Mouse (Mus musculus) embryonic facial prominence, embryonic 10.5 days (tissue): ENCODE results near the gene Ccdc42. TPM values are rescaled to one million over a fixed set of nuclear protein-coding genes. Genes with fewer than 3 reads are reported as not detected.
A peak's percentile ranks its signal among the peaks of the same experiment; 100 is the strongest.

Source experiments
- DNase-seq: peaks from one replicate; pipeline ENCODE4 v3.0.0-alpha.2; 2017; ENCODE audit warnings: low spot score
- H3K27ac ChIP-seq: fragments of 300-500 bp; sonication (generic); replicated peaks from 2 replicates; pipeline ENCODE4 v1.5.1; 2016; ENCODE audit warnings: mild to moderate bottlenecking
- H3K27me3 ChIP-seq: fragments of 300-500 bp; sonication (generic); replicated peaks from 2 replicates; pipeline ENCODE4 v1.6.1; 2016; ENCODE audit warnings: low read depth, mild to moderate bottlenecking; ENCODE audit not compliant: poor library complexity, severe bottlenecking
- H3K36me3 ChIP-seq: fragments of 300-500 bp; sonication (generic); replicated peaks from 2 replicates; pipeline ENCODE4 v1.6.1; 2016; ENCODE audit warnings: mild to moderate bottlenecking, moderate library complexity
- H3K4me1 ChIP-seq: fragments of 300-500 bp; sonication (generic); 2 replicates; pipeline ENCODE4 v1.6.1; 2016
- H3K4me3 ChIP-seq: fragments of 300-500 bp; sonication (generic); 2 replicates; pipeline ENCODE4 v1.5.1; 2016; ENCODE audit warnings: mild to moderate bottlenecking, moderate library complexity
- H3K9me3 ChIP-seq: fragments of 300-500 bp; sonication (generic); 2 replicates; pipeline ENCODE4 v1.6.1; 2016; ENCODE audit warnings: mild to moderate bottlenecking
- WGBS: fragments of 180-500 bp; shearing (Covaris S2); methylation state at CpG from one replicate; pipeline ENCODE4 v1.1.7; 2016; 5-methylcytosine and 5-hydroxymethylcytosine counted together
- polyA plus RNA-seq: library from polyadenylated mRNA; unstranded; fragments of >200 nt; fragmentation: Nextera tagmentation; extraction: Ambion mirVana; gene quantifications from 2 replicates; pipeline ENCODE4 v1.2.1, GENCODE M21; 2016

Ccdc42 gene
- polyA plus RNA-seq, 1 experiment from 2014 or later = 0.55 TPM

- Histone ChIP-seq H3K4me3 (no peak overlapping the region), H3K36me3 (no peaks in the 10 kb centered on the region), H3K27ac (no peak overlapping the region), H3K4me1 (peaks cover 9% of the 10 kb centered on the region), H3K9me3 (no peaks in the 10 kb centered on the region), H3K27me3 (no peaks in the 10 kb centered on the region)
- DNase-seq = no peak
- WGBS = 92% methylated on average over 17 of the region's 17 CpGs
Measured at GRCm38 (mm10) chr11:68631611-68632316, 44.9 kb downstream of the Ccdc42 start.

- DNase-seq = peak; percentile 66
- 29% methylated on average over 10 of the region's 10 CpGs for WGBS
Measured at GRCm38 (mm10) chr11:68637861-68638615, 51.2 kb downstream of the Ccdc42 start.

GRCm38 (mm10) chr11:68641361-68641760 is 54.5 kb downstream of the Ccdc42 start:
- peaks cover 3% of the 10 kb centered on the region; the same call in 1 of the 2 replicates for H3K9me3 ChIP-seq
- 83% methylated on average over 5 of the region's 5 CpGs for WGBS
- peaks cover 33% of the 10 kb centered on the region for H3K4me1 ChIP-seq
- no peaks in the 10 kb centered on the region for H3K36me3 ChIP-seq
- no peak for DNase-seq
- H3K27ac ChIP-seq = no peak overlapping the region
- no peaks in the 10 kb centered on the region for H3K27me3 ChIP-seq
- H3K4me3 ChIP-seq = no peak overlapping the region

More at GRCm38 (mm10) chr11:68637861-68638615, 51.2 kb downstream of the Ccdc42 start:
- H3K36me3 ChIP-seq = no peaks in the 10 kb centered on the region
- no peaks in the 10 kb centered on the region for H3K27me3 ChIP-seq
- H3K27ac ChIP-seq = peak overlapping the region; percentile 85
- H3K4me1 ChIP-seq = peaks cover 28% of the 10 kb centered on the region
- peak overlapping the region; percentile 25; the same call in 1 of the 2 replicates for H3K4me3 ChIP-seq
- H3K9me3 ChIP-seq = peaks cover 3% of the 10 kb centered on the region; the same call in 1 of the 2 replicates

- 69% methylated on average over 6 of the region's 6 CpGs for WGBS
- DNase-seq = no peak
- Histone ChIP-seq H3K9me3 (peaks cover 3% of the 10 kb centered on the region; the same call in 1 of the 2 replicates), H3K4me3 (no peak overlapping the region), H3K36me3 (no peaks in the 10 kb centered on the region), H3K27me3 (no peaks in the 10 kb centered on the region), H3K27ac (no peak overlapping the region), H3K4me1 (peaks cover 28% of the 10 kb centered on the region)
Measured at GRCm38 (mm10) chr11:68644781-68645180, 58.0 kb downstream of the Ccdc42 start.

Other genes with a start within 250 kb of the Ccdc42 start
- gene Ntn1, start 186.2 kb upstream of the Ccdc42 start, polyA plus RNA-seq = 7.4 and 8.2 TPM in 2 replicates
- gene Pik3r5, start 154.9 kb upstream of the Ccdc42 start, polyA plus RNA-seq = 0.69 and 1.3 TPM in 2 replicates
- 1.7 and 1.8 TPM in 2 replicates for gene Pik3r6, start 84.0 kb upstream of the Ccdc42 start, polyA plus RNA-seq
- 0.39 and 0.50 TPM in 2 replicates for gene Mfsd6l, start 30.8 kb upstream of the Ccdc42 start, polyA plus RNA-seq
- 161 and 164 TPM in 2 replicates for gene Myh10, start 104.5 kb downstream of the Ccdc42 start, polyA plus RNA-seq